Mouse (Mus musculus): ENCODE measurements around the gene Nt5dc1.

The Nt5dc1 gene

GRCm38 (mm10) chr10:34238536-34238935 lies 179.8 kb downstream of the Nt5dc1 start:
- CTCF ChIA-PET = no interaction called here
